Mouse (Mus musculus) MEL (cell line): ENCODE data around the gene Tent4a. TPM values are rescaled to one million over a fixed set of nuclear protein-coding genes. Genes with fewer than 3 reads are reported as not detected.

Source experiments
- DNase-seq: peaks from one replicate; pipeline ENCODE4 v3.0.0; 2011; ENCODE audit warnings: low read depth, low spot score
- H3K27ac ChIP-seq: 2 replicates; pipeline ENCODE4 v1.5.1; 2012; ENCODE audit warnings: low read depth, mild to moderate bottlenecking, control low read depth, low read length, moderate library complexity; ENCODE audit not compliant: control insufficient read depth
- H3K27me3 ChIP-seq, 2 experiments: fragments of 150-350 bp in 1 of 2; sonication (generic) in 1 of 2; 2 replicates each; pipeline ENCODE4 v1.6.1; 2012; ENCODE audit warnings: low read length in 2 of 2, mild to moderate bottlenecking in 2 of 2, improper control_type of control experiment in 1 of 2, moderate library complexity in 1 of 2; ENCODE audit not compliant: insufficient read depth in 2 of 2, control insufficient read depth in 1 of 2
- H3K36me3 ChIP-seq, 2 experiments: 2 replicates each; pipeline ENCODE4 v1.6.1; 2012 to 2014; ENCODE audit warnings: low read length in 2 of 2, improper control_type of control experiment in 1 of 2, inconsistent platforms in 1 of 2, mild to moderate bottlenecking in 1 of 2; ENCODE audit not compliant: insufficient read depth in 2 of 2, control insufficient read depth in 1 of 2
- H3K4me1 ChIP-seq, 2 experiments: fragments of 150-350 bp in 1 of 2; sonication (generic) in 1 of 2; 2 replicates each; pipeline ENCODE4 v1.6.1; 2012; ENCODE audit warnings: low read length in 2 of 2, improper control_type of control experiment in 1 of 2, mild to moderate bottlenecking in 1 of 2; ENCODE audit not compliant: insufficient read depth in 2 of 2, control insufficient read depth in 1 of 2
- H3K4me3 ChIP-seq, 2 experiments: fragments of 150-350 bp in 1 of 2; sonication (generic) in 1 of 2; 2 replicates each; pipeline ENCODE4 v1.5.1; 2012; ENCODE audit warnings: low read depth in 2 of 2, low read length in 2 of 2, mild to moderate bottlenecking in 2 of 2, moderate library complexity in 2 of 2, control low read depth in 1 of 2, improper control_type of control experiment in 1 of 2; ENCODE audit not compliant: control insufficient read depth in 1 of 2, insufficient read depth in 1 of 2
- H3K79me2 ChIP-seq: 2 replicates; pipeline ENCODE4 v1.6.1; 2012; ENCODE audit warnings: mild to moderate bottlenecking, low read length, moderate library complexity; ENCODE audit not compliant: control insufficient read depth, poor library complexity, insufficient read depth
- H3K9ac ChIP-seq: 2 replicates; pipeline ENCODE4 v1.6.1; 2012; ENCODE audit warnings: low read depth, mild to moderate bottlenecking, control low read depth, low read length, moderate library complexity; ENCODE audit not compliant: control insufficient read depth, poor library complexity, severe bottlenecking
- H3K9me3 ChIP-seq: fragments of 150-350 bp; sonication (generic); replicated peaks from 2 replicates; pipeline ENCODE4 v1.6.1; 2012; ENCODE audit warnings: mild to moderate bottlenecking, low read length, improper control_type of control experiment, moderate library complexity; ENCODE audit not compliant: insufficient read depth
- BHLHE40 ChIP-seq: IDR thresholded peaks from 2 replicates; pipeline ENCODE4 v1.6.1; 2012; ENCODE audit warnings: low read depth, mild to moderate bottlenecking, inconsistent platforms, low read length, improper control_type of control experiment, borderline replicate concordance
- CTCF ChIP-seq, 3 experiments: IDR thresholded peaks in 2 of 3; conservative IDR thresholded peaks in 1 of 3; 2 replicates each; pipeline ENCODE4 v1.5.1; 2011 to 2012; ENCODE audit warnings: low read length in 3 of 3, low read depth in 2 of 3, mild to moderate bottlenecking in 2 of 3, improper control_type of control experiment in 1 of 3, inconsistent platforms in 1 of 3, mixed read lengths in 1 of 3, moderate library complexity in 1 of 3; ENCODE audit not compliant: control insufficient read depth in 1 of 3, insufficient read depth in 1 of 3, poor library complexity in 1 of 3, severe bottlenecking in 1 of 3
- E2F4 ChIP-seq: IDR thresholded peaks from 2 replicates; pipeline ENCODE4 v1.6.1; 2011; ENCODE audit warnings: low read depth, low read length, improper control_type of control experiment, borderline replicate concordance
- ELF1 ChIP-seq: IDR thresholded peaks from 2 replicates; pipeline ENCODE4 v1.6.1; 2014; ENCODE audit warnings: low read depth, mild to moderate bottlenecking, inconsistent platforms, low read length, improper control_type of control experiment, moderate library complexity
- ETS1 ChIP-seq: IDR thresholded peaks from 2 replicates; pipeline ENCODE4 v1.6.1; 2012; ENCODE audit warnings: low read depth, mild to moderate bottlenecking, inconsistent platforms, low read length, improper control_type of control experiment, moderate library complexity
- GABPA ChIP-seq: IDR thresholded peaks from 2 replicates; pipeline ENCODE4 v1.6.1; 2012; ENCODE audit warnings: low read depth, mild to moderate bottlenecking, inconsistent platforms, low read length, improper control_type of control experiment, moderate library complexity
- GATA1 ChIP-seq: IDR thresholded peaks from 2 replicates; pipeline ENCODE4 v1.6.1; 2011; ENCODE audit warnings: low read depth, low read length, improper control_type of control experiment
- HCFC1 ChIP-seq: IDR thresholded peaks from 2 replicates; pipeline ENCODE4 v1.6.1; 2012; ENCODE audit warnings: low read depth, mild to moderate bottlenecking, inconsistent platforms, low read length, improper control_type of control experiment, moderate library complexity
- JUND ChIP-seq: IDR thresholded peaks from 2 replicates; pipeline ENCODE4 v1.6.1; 2011; ENCODE audit warnings: low read depth, mild to moderate bottlenecking, improper control_type of control experiment, low read length
- KAT2A ChIP-seq: conservative IDR thresholded peaks from 2 replicates; pipeline ENCODE4 v1.6.1; 2012; ENCODE audit warnings: low read depth, low read length, improper control_type of control experiment, inconsistent platforms
- MAX ChIP-seq: IDR thresholded peaks from 2 replicates; pipeline ENCODE4 v1.6.1; 2011; ENCODE audit warnings: low read length, improper control_type of control experiment
- MAZ ChIP-seq: IDR thresholded peaks from 2 replicates; pipeline ENCODE4 v1.6.1; 2012; ENCODE audit warnings: low read depth, mild to moderate bottlenecking, inconsistent platforms, low read length, improper control_type of control experiment
- MEF2A ChIP-seq: IDR thresholded peaks from 2 replicates; pipeline ENCODE4 v1.6.1; 2014; ENCODE audit warnings: low read depth, mild to moderate bottlenecking, inconsistent platforms, low read length, improper control_type of control experiment; ENCODE audit not compliant: poor library complexity, insufficient replicate concordance, severe bottlenecking; ENCODE audit errors: extremely low read depth
- MXI1 ChIP-seq: IDR thresholded peaks from 2 replicates; pipeline ENCODE4 v1.6.1; 2011; ENCODE audit warnings: mild to moderate bottlenecking, low read depth, low read length, improper control_type of control experiment
- MYB ChIP-seq: IDR thresholded peaks from 2 replicates; pipeline ENCODE4 v1.6.1; 2011; ENCODE audit warnings: mild to moderate bottlenecking, low read depth, low read length, improper control_type of control experiment
- NRF1 ChIP-seq: IDR thresholded peaks from 2 replicates; pipeline ENCODE4 v1.6.1; 2014; ENCODE audit warnings: low read depth, mild to moderate bottlenecking, inconsistent platforms, low read length, improper control_type of control experiment, moderate library complexity; ENCODE audit not compliant: poor library complexity, insufficient read depth, severe bottlenecking
- POLR2A ChIP-seq, 2 experiments: IDR thresholded peaks; 2 replicates each; pipeline ENCODE4 v1.6.1; 2011 to 2012; ENCODE audit warnings: low read length in 2 of 2, mild to moderate bottlenecking in 2 of 2, control low read depth in 1 of 2, improper control_type of control experiment in 1 of 2, low read depth in 1 of 2, moderate library complexity in 1 of 2; ENCODE audit not compliant: control insufficient read depth in 1 of 2, insufficient read depth in 1 of 2, poor library complexity in 1 of 2
- POLR2AphosphoS5 ChIP-seq: IDR thresholded peaks from 2 replicates; pipeline ENCODE4 v1.6.1; 2012; ENCODE audit warnings: low read depth, borderline replicate concordance, mild to moderate bottlenecking, inconsistent platforms, low read length, moderate library complexity, mixed read lengths
- RAD21 ChIP-seq: IDR thresholded peaks from 2 replicates; pipeline ENCODE4 v1.6.1; 2011; ENCODE audit warnings: mild to moderate bottlenecking, low read depth, low read length, improper control_type of control experiment
- SIN3A ChIP-seq: IDR thresholded peaks from 2 replicates; pipeline ENCODE4 v1.6.1; 2012; ENCODE audit warnings: low read length, improper control_type of control experiment, inconsistent platforms
- TBP ChIP-seq: IDR thresholded peaks from 2 replicates; pipeline ENCODE4 v1.8.0; 2011; ENCODE audit warnings: low read depth, low read length, improper control_type of control experiment
- TCF12 ChIP-seq: IDR thresholded peaks from 2 replicates; pipeline ENCODE4 v1.6.1; 2014; ENCODE audit warnings: low read depth, mild to moderate bottlenecking, inconsistent platforms, low read length, improper control_type of control experiment, moderate library complexity
- UBTF ChIP-seq: IDR thresholded peaks from 2 replicates; pipeline ENCODE4 v1.6.1; 2012; ENCODE audit warnings: low read depth, mild to moderate bottlenecking, inconsistent platforms, low read length, improper control_type of control experiment, moderate library complexity, borderline replicate concordance; ENCODE audit not compliant: insufficient read depth
- USF1 ChIP-seq: IDR thresholded peaks from 2 replicates; pipeline ENCODE4 v1.6.1; 2014; ENCODE audit warnings: low read depth, mild to moderate bottlenecking, inconsistent platforms, low read length, improper control_type of control experiment, moderate library complexity
- ZC3H11A ChIP-seq: IDR thresholded peaks from 2 replicates; pipeline ENCODE4 v1.6.1; 2012; ENCODE audit warnings: low read depth, mild to moderate bottlenecking, inconsistent platforms, low read length, improper control_type of control experiment
- ZKSCAN1 ChIP-seq: IDR thresholded peaks from 2 replicates; pipeline ENCODE4 v1.6.1; 2012; ENCODE audit warnings: low read depth, mild to moderate bottlenecking, inconsistent platforms, low read length, improper control_type of control experiment, moderate library complexity
- ZMIZ1 ChIP-seq: IDR thresholded peaks from 2 replicates; pipeline ENCODE4 v1.6.1; 2012; ENCODE audit warnings: low read depth, mild to moderate bottlenecking, inconsistent platforms, low read length, improper control_type of control experiment, moderate library complexity
- polyA plus RNA-seq, 2 experiments: library from polyadenylated mRNA; stranded (reverse) in 1 of 2; unstranded in 1 of 2; fragments of >175 nt in 1 of 2; fragments of >200 nt in 1 of 2; gene quantifications; 2 replicates each; pipeline versions ENCODE4 v1.2.1 to v1.2.4; 2012; ENCODE audit warnings: low replicate concordance in 2 of 2, low read depth in 1 of 2; ENCODE audit not compliant: insufficient read length in 2 of 2, insufficient read depth in 1 of 2, missing spikeins in 1 of 2
- total RNA-seq: library from RNA; depleted of rRNA; stranded (reverse); fragments of 300-350 nt; gene quantifications from 2 replicates; pipeline ENCODE4 v1.2.3, GENCODE M21; 2012

Gene Tent4a
- total and polyA plus RNA-seq, 3 experiments = 12.2 to 18.4 TPM; not detected in 1

- no peaks in the 10 kb centered on the region for H3K27me3 ChIP-seq
- H3K36me3 ChIP-seq = no peaks in the 10 kb centered on the region
- DNase-seq = no peak
- no peaks in the 10 kb centered on the region for H3K4me1 ChIP-seq
- TF ChIP-seq CTCF (IDR thresholded peaks at IDR 0.05 in 2 of 3, conservative IDR thresholded peaks at IDR 0.05 in 1 of 3; ENCODE audit: control insufficient read depth in 1 of 3, insufficient read depth in 1 of 3, low read depth in 2 of 3, low read length in 3 of 3, poor library complexity in 1 of 3, severe bottlenecking in 1 of 3) = no peak
- TF ChIP-seq, all 39 proteins: peak for 0
- Histone ChIP-seq H3K79me2 (no peaks in the 10 kb centered on the region), H3K27ac (no peak overlapping the region), H3K9ac (no peak overlapping the region), H3K4me3 (no peak overlapping the region), H3K9me3 (no peaks in the 10 kb centered on the region)
Measured at GRCm38 (mm10) chr13:69576676-69577075, 42.3 kb upstream of the Tent4a start.

- no peak for DNase-seq
- Histone ChIP-seq H3K9ac (no peak overlapping the region), H3K79me2 (no peaks in the 10 kb centered on the region), H3K4me1 (no peaks in the 10 kb centered on the region), H3K27ac (no peak overlapping the region), H3K9me3 (no peaks in the 10 kb centered on the region), H3K27me3 (no peaks in the 10 kb centered on the region), H3K4me3 (no peak overlapping the region), H3K36me3 (no peaks in the 10 kb centered on the region)
- no peak for TF ChIP-seq BHLHE40
- no peak for TF ChIP-seq HCFC1
- no peak for TF ChIP-seq E2F4
- no peak for TF ChIP-seq MXI1
- no peak for TF ChIP-seq MAZ
- TF ChIP-seq MEF2A = no peak
- TF ChIP-seq POLR2AphosphoS5 = no peak
- TF ChIP-seq ETS1 = no peak
- no peak for TF ChIP-seq NRF1
- no peak for TF ChIP-seq KAT2A
- no peak for TF ChIP-seq TBP
Measured at GRCm38 (mm10) chr13:69572594-69572993, 38.2 kb upstream of the Tent4a start.

- H3K9me3 ChIP-seq = no peaks in the 10 kb centered on the region
- no peak overlapping the region for H3K9ac ChIP-seq
- no peak overlapping the region for H3K27ac ChIP-seq
- DNase-seq = no peak
- H3K27me3 ChIP-seq = no peaks in the 10 kb centered on the region
- peaks cover 2 to 5% of the 10 kb centered on the region in 2 experiments; a peak in 3 of 4 replicates for H3K4me1 ChIP-seq
- peaks cover 0 to 8% of the 10 kb centered on the region in 2 experiments; a peak in 2 of 4 replicates for H3K36me3 ChIP-seq
- H3K79me2 ChIP-seq = no peaks in the 10 kb centered on the region
- no peak overlapping the region for H3K4me3 ChIP-seq
- TF ChIP-seq TCF12 (no peak), POLR2A (IDR thresholded peaks at IDR 0.05; ENCODE audit: control insufficient read depth in 1 of 2, insufficient read depth in 1 of 2, low read depth in 1 of 2, low read length in 2 of 2, poor library complexity in 1 of 2) (no peak), ZMIZ1 (no peak), JUND (no peak), TBP (no peak), GABPA (no peak), GATA1 (no peak), UBTF (no peak), ZKSCAN1 (no peak), USF1 (no peak), MYB (no peak), MAX (no peak), POLR2AphosphoS5 (no peak), SIN3A (no peak), ETS1 (no peak), ZC3H11A (no peak), RAD21 (no peak), ELF1 (no peak)
Measured at GRCm38 (mm10) chr13:69569201-69569600, 34.8 kb upstream of the Tent4a start.
